In genomic region chr11:75147106-75147845, GRCm38 (mm10) we compare ENCODE assay signal across 8 mouse cellular contexts. TPM values are rescaled to one million over a fixed set of nuclear protein-coding genes. Genes with fewer than 3 reads are reported as not detected.
DNase-seq lines count a peak whose midpoint lies in the region; ATAC-seq lines count a peak whose summit lies in the region.

No protein-coding gene starts in this region.

- no peak overlapping the region for H3K4me3 ChIP-seq in forebrain, embryonic 14.5 days (ENCODE audit: low read depth, low read length)
- no peak overlapping the region for H3K4me3 ChIP-seq in kidney, embryonic 16.5 days (ENCODE audit: low read length)

- peaks cover 41% of the 10 kb centered on the region for H3K36me3 ChIP-seq in forebrain, embryonic 14.5 days (ENCODE audit: control insufficient read depth, insufficient read depth, low read length)
- peaks cover 41% of the 10 kb centered on the region for H3K36me3 ChIP-seq in kidney, embryonic 16.5 days (ENCODE audit: insufficient read depth, low read length)

- H3K9me3 ChIP-seq in forebrain, embryonic 14.5 days (replicated peaks; ENCODE audit: control insufficient read depth, low read length): no peaks in the 10 kb centered on the region
- no peaks in the 10 kb centered on the region for H3K9me3 ChIP-seq in kidney, embryonic 16.5 days (ENCODE audit: low read length)

- no peaks in the 10 kb centered on the region for H3K27me3 ChIP-seq in forebrain, embryonic 14.5 days (replicated peaks; ENCODE audit: control insufficient read depth, insufficient read depth, low read length)
- H3K27me3 ChIP-seq in kidney, embryonic 16.5 days (ENCODE audit: insufficient read depth, low read length): no peaks in the 10 kb centered on the region

- DNase-seq in adrenal gland, adult (ENCODE audit: inconsistent age in 2 of 2, low spot score in 1 of 2): peak; percentile 50 to 74
- DNase-seq in adrenal gland, adult 18-20 months (ENCODE audit: low spot score in 2 of 2): no peak
- peak; percentile 66 for DNase-seq in 3134 (ENCODE audit: extremely low read depth, insufficient read length, low spot score)
- peak; percentile 62 for DNase-seq in forebrain, embryonic 14.5 days (ENCODE audit: low spot score)
- DNase-seq in neural tube, embryonic 10.5 days (ENCODE audit: extremely low spot score, low spot score): peak; percentile 31
- DNase-seq in frontal cortex, postnatal 10 days (ENCODE audit: low spot score in 2 of 2): no peak

- peak; percentile 75 for ATAC-seq in forebrain, embryonic 14.5 days
- peak; percentile 75 for ATAC-seq in kidney, embryonic 16.5 days (ENCODE audit: low FRiP score, low TSS enrichment)
- ATAC-seq in erythroid progenitor cell, adult 5-6 weeks (replicated peaks; ENCODE audit: low FRiP score, poor library complexity, severe bottlenecking): no peak

- H3K4me1 ChIP-seq in forebrain, embryonic 14.5 days (ENCODE audit: control insufficient read depth, insufficient read depth, low read length): peaks cover 7% of the 10 kb centered on the region; the same call in 1 of the 2 replicates
- H3K4me1 ChIP-seq in kidney, embryonic 16.5 days (ENCODE audit: insufficient read depth, low read length): peaks cover 36% of the 10 kb centered on the region

- peak overlapping the region; percentile 55 for H3K27ac ChIP-seq in forebrain, embryonic 14.5 days (ENCODE audit: low read depth, low read length)
- peak overlapping the region; percentile 90 for H3K27ac ChIP-seq in kidney, embryonic 16.5 days (ENCODE audit: low read length)

- H3K4me2 ChIP-seq in forebrain, embryonic 14.5 days (ENCODE audit: low read length): no peak overlapping the region
- no peak overlapping the region for H3K4me2 ChIP-seq in kidney, embryonic 16.5 days (replicated peaks; ENCODE audit: low read depth, low read length)

- WGBS in forebrain, embryonic 14.5 days: 28% methylated on average over 11 of the region's 11 CpGs
- 16% methylated on average over 11 of the region's 11 CpGs for WGBS in kidney, embryonic 16.5 days

- no peak overlapping the region for H3K9ac ChIP-seq in forebrain, embryonic 14.5 days (ENCODE audit: low read length)
- H3K9ac ChIP-seq in kidney, embryonic 16.5 days (replicated peaks; ENCODE audit: low read length): no peak overlapping the region

RNA-seq across cellular contexts. Expression of gene Hic1, which starts 22.0 kb away (rescaled TPM):
- total RNA-seq in adrenal gland, adult 18-20 months (2021): 10 to 100 TPM in 1 of 2 experiments, 1 to 10 TPM in 1; 5.4 to 13.1 TPM
- polyA plus RNA-seq in forebrain, embryonic 14.5 days (2014; fragmentation: Nextera tagmentation; extraction: Ambion mirVana): 1.3 and 2.0 TPM in 2 replicates
- 16.1 and 16.2 TPM in 2 replicates for polyA plus RNA-seq in kidney, embryonic 16.5 days (2015; fragmentation: Nextera tagmentation; extraction: Ambion mirVana)
- not detected in 2 replicates for total RNA-seq in erythroid progenitor cell, adult 5-6 weeks (2015; ENCODE audit: low replicate concordance)
- total RNA-seq in erythroid progenitor cell, adult 5-6 weeks (2017; ENCODE audit: low replicate concordance): not detected in 2 replicates

RNA-seq across cellular contexts. Expression of gene Ovca2, which starts 31.4 kb away (rescaled TPM):
- total RNA-seq in adrenal gland, adult 18-20 months (2021): 10 to 100 TPM; 15.9 to 19.8 TPM
- 24.3 and 24.6 TPM in 2 replicates for polyA plus RNA-seq in forebrain, embryonic 14.5 days (2014; fragmentation: Nextera tagmentation; extraction: Ambion mirVana)
- polyA plus RNA-seq in kidney, embryonic 16.5 days (2015; fragmentation: Nextera tagmentation; extraction: Ambion mirVana): 26.1 and 26.9 TPM in 2 replicates
- 4.2 and 15.1 TPM in 2 replicates for total RNA-seq in erythroid progenitor cell, adult 5-6 weeks (2015; ENCODE audit: low replicate concordance)
- total RNA-seq in erythroid progenitor cell, adult 5-6 weeks (2017; ENCODE audit: low replicate concordance): 1.9 and 4.2 TPM in 2 replicates

RNA-seq across cellular contexts. Expression of gene Dph1, which starts 43.8 kb away (rescaled TPM):
- 10 to 100 TPM; 23.4 to 34.5 TPM for total RNA-seq in adrenal gland, adult 18-20 months (2021)
- 15.9 and 17.6 TPM in 2 replicates for polyA plus RNA-seq in forebrain, embryonic 14.5 days (2014; fragmentation: Nextera tagmentation; extraction: Ambion mirVana)
- 28.2 and 28.4 TPM in 2 replicates for polyA plus RNA-seq in kidney, embryonic 16.5 days (2015; fragmentation: Nextera tagmentation; extraction: Ambion mirVana)
- total RNA-seq in erythroid progenitor cell, adult 5-6 weeks (2015; ENCODE audit: low replicate concordance): not detected in 2 replicates
- 1.1 and 6.3 TPM in 2 replicates for total RNA-seq in erythroid progenitor cell, adult 5-6 weeks (2017; ENCODE audit: low replicate concordance)

RNA-seq across cellular contexts. Expression of gene Rtn4rl1, which starts 46.3 kb away (rescaled TPM):
- 10 to 100 TPM; 27.7 to 33.2 TPM for total RNA-seq in adrenal gland, adult 18-20 months (2021)
- polyA plus RNA-seq in forebrain, embryonic 14.5 days (2014; fragmentation: Nextera tagmentation; extraction: Ambion mirVana): 5.0 and 7.4 TPM in 2 replicates
- polyA plus RNA-seq in kidney, embryonic 16.5 days (2015; fragmentation: Nextera tagmentation; extraction: Ambion mirVana): 3.8 and 5.0 TPM in 2 replicates
- 0.42 and 1.1 TPM in 2 replicates for total RNA-seq in erythroid progenitor cell, adult 5-6 weeks (2015; ENCODE audit: low replicate concordance)
- not detected in 2 replicates for total RNA-seq in erythroid progenitor cell, adult 5-6 weeks (2017; ENCODE audit: low replicate concordance)

Comparison
In these comparisons a context has a peak if more than half of its experiments do, and no peak if none do; other contexts are left out.
1. DNase-seq: peak in adrenal gland, adult (2 of 2), 3134 (single experiment), forebrain, embryonic 14.5 days (single experiment) and neural tube, embryonic 10.5 days (single experiment); none in adrenal gland, adult 18-20 months (0 of 2) and frontal cortex, postnatal 10 days (0 of 2).
2. RNA of gene Hic1, which starts 22.0 kb away (total RNA-seq): 5.4 to 13.1 TPM in adrenal gland, adult 18-20 months; not detected in erythroid progenitor cell, adult 5-6 weeks; every median in the first group is over 4 times any median in the second.